Mouse (Mus musculus): ENCODE data around the gene Fam171b.

Fam171b gene

DNA sequence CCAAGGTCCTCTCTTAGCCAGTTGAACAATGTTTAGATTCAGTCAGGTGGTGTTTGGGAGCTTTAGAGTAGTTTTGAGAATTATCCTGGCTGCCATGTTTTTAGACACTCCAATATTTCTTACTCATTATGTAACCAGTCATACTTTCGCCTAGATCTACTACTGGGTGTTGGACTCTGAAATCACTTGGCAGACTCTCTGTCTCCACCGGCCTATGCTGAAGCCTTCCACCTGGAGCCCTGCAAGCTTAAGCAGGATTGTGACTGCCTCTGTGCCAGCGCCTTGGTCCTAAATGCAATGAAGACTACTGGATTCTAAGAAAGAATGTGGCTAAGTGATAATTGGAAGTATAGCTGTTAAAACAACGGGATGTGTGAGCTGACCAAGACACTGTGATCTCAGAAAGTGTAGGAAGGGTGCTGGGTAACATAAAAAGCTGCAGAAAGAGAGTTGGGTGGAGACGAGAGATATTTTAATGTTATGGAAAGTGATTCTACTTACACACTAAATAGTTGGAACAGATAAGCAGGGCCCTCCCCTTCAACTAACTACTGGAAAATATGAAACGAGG, 71.5 kb downstream of the Fam171b start:
- in situ Hi-C loops (cut with MseI, MboI), result no loop called here

DNA sequence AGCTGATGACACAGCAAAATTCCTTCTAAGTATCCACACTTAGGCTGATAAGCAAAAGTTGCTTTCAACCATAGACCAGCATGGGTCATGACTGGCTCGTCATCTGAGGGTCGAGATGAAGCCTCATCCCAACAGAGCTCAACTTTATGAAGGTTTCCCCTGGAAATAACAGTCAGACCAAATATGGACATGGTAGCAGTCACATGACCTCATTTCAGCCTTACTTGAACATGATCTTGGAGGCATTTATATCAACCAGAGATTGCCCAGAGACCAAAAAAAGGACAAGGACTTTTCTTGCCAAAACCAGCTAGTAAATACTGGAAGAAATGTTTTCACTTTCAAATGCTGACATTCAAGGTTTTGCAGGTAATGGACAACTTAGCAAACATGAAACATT, 81.3 kb downstream of the Fam171b start:
- in situ Hi-C loops (cut with MseI, MboI), result no loop called here

- in situ Hi-C loops (cut with MseI, MboI), result loop anchor here (25.0 kb wide), 1 partner anchor 110 kb away; no protein-coding TSS in a partner anchor
Measured at GRCm38 (mm10) chr2:83901896-83902540, 89.6 kb downstream of the Fam171b start.

- in situ Hi-C loops (cut with MseI, MboI), result no loop called here
Measured at GRCm38 (mm10) chr2:83929478-83930088, 117.1 kb downstream of the Fam171b start.
